ENCODE assay signal across 8 mouse cellular contexts in the genomic region with DNA sequence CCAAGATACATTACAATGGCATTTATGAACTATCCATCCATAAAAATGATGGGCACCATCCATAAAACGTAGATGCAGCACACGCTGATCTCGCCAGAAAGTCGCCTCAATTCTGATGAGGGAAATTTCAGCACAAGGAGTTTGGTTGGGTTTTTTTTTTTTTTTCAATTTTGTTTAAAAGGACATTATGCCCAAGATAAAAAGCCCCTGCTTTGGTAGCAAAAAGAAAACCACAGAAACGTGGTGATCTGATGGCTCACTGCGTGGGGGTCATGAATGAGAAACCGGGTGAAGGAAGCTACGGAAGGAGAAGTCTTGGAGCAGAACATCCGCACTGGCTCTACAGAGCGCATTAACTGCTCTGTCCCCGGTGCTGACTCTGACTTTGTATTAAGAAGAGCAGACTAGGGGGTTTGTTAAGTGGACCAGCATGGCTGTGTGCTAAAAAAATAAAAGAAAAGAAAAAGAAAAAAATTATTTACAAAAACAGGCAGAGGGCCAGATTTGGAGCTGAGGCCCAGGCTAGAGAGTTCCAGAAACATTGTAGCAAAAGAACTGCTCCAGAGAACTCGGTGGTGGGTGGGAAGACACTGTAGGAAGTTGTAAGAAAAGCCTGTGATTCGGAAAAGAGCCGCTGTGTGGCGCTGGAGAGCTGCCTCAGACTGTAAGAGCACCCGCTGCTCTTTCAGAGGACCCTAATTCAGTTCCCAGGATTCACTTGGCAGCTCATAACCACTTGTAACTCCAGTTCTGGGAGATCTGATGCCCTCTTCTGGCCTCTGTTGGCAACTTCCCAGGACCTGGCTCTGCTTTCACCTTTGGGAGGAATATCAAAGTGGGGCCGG. TPM values are rescaled to one million over a fixed set of nuclear protein-coding genes. Genes with fewer than 3 reads are reported as not detected.
DNase-seq lines count a peak whose midpoint lies in the region; ATAC-seq and TF ChIP-seq lines count a peak whose summit lies in the region.

No protein-coding gene starts in this region.

- no peak overlapping the region for H3K27ac ChIP-seq in hindbrain, postnatal 0 days

- no peak for ATAC-seq in hindbrain, postnatal 0 days

- no peak overlapping the region for H3K4me3 ChIP-seq in hindbrain, postnatal 0 days (ENCODE audit: low read length)

- no peak overlapping the region for H3K9ac ChIP-seq in hindbrain, postnatal 0 days (replicated peaks; ENCODE audit: low read length)

- peaks cover 5% of the 10 kb centered on the region; the same call in 1 of the 2 replicates for H3K4me1 ChIP-seq in hindbrain, postnatal 0 days (ENCODE audit: insufficient read depth, low read length)

- H3K4me2 ChIP-seq in hindbrain, postnatal 0 days (ENCODE audit: low read depth, low read length): no peak overlapping the region

- no peaks in the 10 kb centered on the region for H3K9me3 ChIP-seq in hindbrain, postnatal 0 days (ENCODE audit: low read length)

- 63% methylated on average over 17 of the region's 17 CpGs for WGBS in hindbrain, postnatal 0 days

- peak; percentile 23; the same call in 1 of the 2 replicates for TF ChIP-seq CTCF in hindbrain, postnatal 0 days (IDR thresholded peaks at IDR 0.05; ENCODE audit: low read depth)

- no peaks in the 10 kb centered on the region for H3K36me3 ChIP-seq in hindbrain, postnatal 0 days (ENCODE audit: insufficient read depth, low read length)

- peak; percentile 42 for DNase-seq in gastrocnemius, postnatal 10 days
- no peak for DNase-seq in gastrocnemius, postnatal 25 days
- peak; percentile 36 for DNase-seq in ovary, postnatal 36 days (ENCODE audit: low spot score)
- no peak for DNase-seq in ovary, postnatal 10 days (ENCODE audit: low spot score)
- peak; percentile 45 for DNase-seq in hindbrain, postnatal 0 days (ENCODE audit: low spot score)
- DNase-seq in testis, postnatal 10 days (ENCODE audit: low spot score): peak; percentile 85
- no peak for DNase-seq in ovary, adult 18-20 months (ENCODE audit: low spot score)
- no peak for DNase-seq in Muller cell, postnatal 12 days (ENCODE audit: inconsistent ontology term)

- H3K27me3 ChIP-seq in hindbrain, postnatal 0 days (ENCODE audit: insufficient read depth, low read length): 0 out of 2 replicates have a peak, but pooled peaks cover 3% of the 10 kb centered on the region

RNA-seq across cellular contexts. Expression of a gene that starts 1.6 kb away (rescaled TPM):
- total RNA-seq in gastrocnemius, postnatal 10 days (2021): under 1 TPM; 0.26 to 0.75 TPM
- total RNA-seq in gastrocnemius, postnatal 25 days (2021): under 1 TPM; 0.26 to 0.83 TPM
- 6.5 and 9.1 TPM in 2 replicates for total RNA-seq in hindbrain, postnatal 0 days (2014; rRNA removed)
- polyA plus RNA-seq in hindbrain, postnatal 0 days (2015; fragmentation: Nextera tagmentation; extraction: Ambion mirVana): 4.6 and 6.8 TPM in 2 replicates

RNA-seq across cellular contexts. Expression of a gene that starts 6.4 kb away (rescaled TPM):
- total RNA-seq in gastrocnemius, postnatal 10 days (2021): 1 to 10 TPM; 5.1 to 6.3 TPM
- total RNA-seq in gastrocnemius, postnatal 25 days (2021): 1 to 10 TPM; 4.0 to 4.7 TPM
- total RNA-seq in hindbrain, postnatal 0 days (2014; rRNA removed): 72.0 and 75.7 TPM in 2 replicates
- polyA plus RNA-seq in hindbrain, postnatal 0 days (2015; fragmentation: Nextera tagmentation; extraction: Ambion mirVana): 58.5 and 60.4 TPM in 2 replicates

RNA-seq across cellular contexts. Expression of a gene that starts 38.0 kb away (rescaled TPM):
- 10 to 100 TPM in 1 of 2 experiments, 1 to 10 TPM in 1; 9.7 to 12.2 TPM for total RNA-seq in gastrocnemius, postnatal 10 days (2021)
- 1 to 10 TPM; 5.2 to 7.7 TPM for total RNA-seq in gastrocnemius, postnatal 25 days (2021)
- 183 and 208 TPM in 2 replicates for total RNA-seq in hindbrain, postnatal 0 days (2014; rRNA removed)
- 96.5 and 101 TPM in 2 replicates for polyA plus RNA-seq in hindbrain, postnatal 0 days (2015; fragmentation: Nextera tagmentation; extraction: Ambion mirVana)

Comparison
In these comparisons a context has a peak if more than half of its experiments do, and no peak if none do; other contexts are left out.
1. DNase-seq: peak in gastrocnemius, postnatal 10 days (single experiment), ovary, postnatal 36 days (single experiment), hindbrain, postnatal 0 days (single experiment) and testis, postnatal 10 days (single experiment); none in gastrocnemius, postnatal 25 days (single experiment), ovary, postnatal 10 days (single experiment), ovary, adult 18-20 months (single experiment) and Muller cell, postnatal 12 days (single experiment).
2. RNA of a gene that starts 38.0 kb away (total RNA-seq): 183 to 208 TPM in hindbrain, postnatal 0 days; 9.7 to 12.2 TPM in gastrocnemius, postnatal 10 days and 5.2 to 7.7 TPM in gastrocnemius, postnatal 25 days; every median in the first group is over 10 times any median in the second.